16 mouse cellular contexts compared by ENCODE assay signal in the genomic region with DNA sequence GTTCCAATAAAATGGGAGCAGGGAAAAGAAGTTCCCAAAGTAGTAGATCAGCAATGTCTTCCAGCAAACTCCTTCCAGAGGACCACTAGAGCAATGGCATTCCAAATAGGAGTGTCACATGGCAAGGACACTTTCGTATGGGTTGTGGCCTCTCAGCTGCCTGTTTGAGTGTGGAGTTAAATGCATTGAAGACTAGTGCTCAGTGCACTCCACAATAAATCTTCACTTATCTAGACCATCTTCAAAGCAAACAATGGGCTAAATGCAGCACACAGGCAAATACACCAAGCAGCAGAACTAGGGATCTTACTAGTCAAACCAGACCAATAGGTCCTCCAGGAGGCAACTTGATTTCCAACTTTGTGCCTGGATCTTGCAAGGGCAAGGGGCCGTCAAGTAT. TPM values are rescaled to one million over a fixed set of nuclear protein-coding genes. Genes with fewer than 3 reads are reported as not detected.
DNase-seq lines count a peak whose midpoint lies in the region; ATAC-seq and TF ChIP-seq lines count a peak whose summit lies in the region.
"Had no signal": no experiment of that assay in that cellular context is flagged by ENCODE, and none has a peak within 500 bp of the region (broad histone marks: within the 10 kb centered on the region; RNA-seq: fewer than 3 reads in every experiment).

No protein-coding gene starts in this region.

- H3K4me1 ChIP-seq in hindbrain, embryonic 11.5 days (replicated peaks; ENCODE audit: control insufficient read depth, insufficient read depth, low read length) = peaks cover 3% of the 10 kb centered on the region; the same call in 1 of the 2 replicates
- H3K4me1 ChIP-seq in hindbrain, embryonic 16.5 days (ENCODE audit: control insufficient read depth, insufficient read depth, low read depth, low read length) = peaks cover 8% of the 10 kb centered on the region
- H3K4me1 ChIP-seq in ES-Bruce4 (ENCODE audit: control insufficient read depth, insufficient read depth, low read length) = peaks cover 7% of the 10 kb centered on the region
- peaks cover 19% of the 10 kb centered on the region for H3K4me1 ChIP-seq in forebrain, embryonic 13.5 days
- peaks cover 17% of the 10 kb centered on the region for H3K4me1 ChIP-seq in midbrain, embryonic 13.5 days (replicated peaks)
- H3K4me1 ChIP-seq: stomach, embryonic 15.5 days had no signal

- no peaks in the 10 kb centered on the region for H3K9me3 ChIP-seq in hindbrain, embryonic 11.5 days (ENCODE audit: control insufficient read depth, low read length)
- no peaks in the 10 kb centered on the region for H3K9me3 ChIP-seq in hindbrain, embryonic 16.5 days (ENCODE audit: control insufficient read depth, low read length)
- no peaks in the 10 kb centered on the region for H3K9me3 ChIP-seq in ES-Bruce4 (replicated peaks; ENCODE audit: control insufficient read depth, insufficient read depth, low read length, poor library complexity, severe bottlenecking)
- peaks cover 6% of the 10 kb centered on the region; the same call in 1 of the 2 replicates for H3K9me3 ChIP-seq in forebrain, embryonic 13.5 days (replicated peaks)
- no peaks in the 10 kb centered on the region for H3K9me3 ChIP-seq in midbrain, embryonic 13.5 days
- H3K9me3 ChIP-seq: stomach, embryonic 15.5 days had no signal

- H3K27ac ChIP-seq in hindbrain, embryonic 11.5 days (ENCODE audit: low read depth, low read length) = peak overlapping the region; percentile 74
- no peak overlapping the region for H3K27ac ChIP-seq in hindbrain, embryonic 16.5 days (ENCODE audit: low read depth, low read length)
- peak overlapping the region; percentile 87 for H3K27ac ChIP-seq in ES-Bruce4 (ENCODE audit: insufficient read depth, low read length)
- peak overlapping the region; percentile 57; the same call in 1 of the 2 replicates for H3K27ac ChIP-seq in forebrain, embryonic 13.5 days
- peak overlapping the region; percentile 74 for H3K27ac ChIP-seq in midbrain, embryonic 13.5 days
- H3K27ac ChIP-seq: stomach, embryonic 15.5 days had no signal

- no peak overlapping the region for H3K4me3 ChIP-seq in hindbrain, embryonic 11.5 days (ENCODE audit: low read depth, low read length)
- no peak overlapping the region for H3K4me3 ChIP-seq in hindbrain, embryonic 16.5 days (ENCODE audit: low read length)
- no peak overlapping the region for H3K4me3 ChIP-seq in ES-Bruce4 (ENCODE audit: low read depth, low read length)
- H3K4me3 ChIP-seq in forebrain, embryonic 13.5 days = no peak overlapping the region
- H3K4me3 ChIP-seq in midbrain, embryonic 13.5 days (replicated peaks) = no peak overlapping the region
- H3K4me3 ChIP-seq: stomach, embryonic 15.5 days had no signal

- no peak for TF ChIP-seq POLR2A in ES-Bruce4 (IDR thresholded peaks at IDR 0.05; ENCODE audit: insufficient read depth, low read length)

- H3K4me2 ChIP-seq in hindbrain, embryonic 11.5 days (replicated peaks; ENCODE audit: low read depth, low read length) = no peak overlapping the region
- H3K4me2 ChIP-seq in hindbrain, embryonic 16.5 days (ENCODE audit: low read length) = no peak overlapping the region
- peak overlapping the region; percentile 8; the same call in 1 of the 2 replicates for H3K4me2 ChIP-seq in forebrain, embryonic 13.5 days
- no peak overlapping the region for H3K4me2 ChIP-seq in midbrain, embryonic 13.5 days (replicated peaks)
- H3K4me2 ChIP-seq: stomach, embryonic 15.5 days had no signal

- TF ChIP-seq CTCF in ES-Bruce4 (IDR thresholded peaks at IDR 0.05; ENCODE audit: low read depth, low read length) = no peak

- TF ChIP-seq EP300 in ES-Bruce4 (IDR thresholded peaks at IDR 0.05; ENCODE audit: insufficient read depth, low read depth, low read length) = no peak

- no peaks in the 10 kb centered on the region for H3K27me3 ChIP-seq in hindbrain, embryonic 11.5 days (ENCODE audit: control insufficient read depth, insufficient read depth, low read length)
- no peaks in the 10 kb centered on the region for H3K27me3 ChIP-seq in hindbrain, embryonic 16.5 days (replicated peaks; ENCODE audit: control insufficient read depth, insufficient read depth, low read length)
- no peaks in the 10 kb centered on the region for H3K27me3 ChIP-seq in ES-Bruce4 (ENCODE audit: control insufficient read depth, insufficient read depth, low read length, poor library complexity, severe bottlenecking)
- no peaks in the 10 kb centered on the region for H3K27me3 ChIP-seq in forebrain, embryonic 13.5 days
- H3K27me3 ChIP-seq in midbrain, embryonic 13.5 days = no peaks in the 10 kb centered on the region
- H3K27me3 ChIP-seq: stomach, embryonic 15.5 days had no signal

- peak; percentile 54 for ATAC-seq in hindbrain, embryonic 11.5 days (ENCODE audit: low FRiP score)
- ATAC-seq in hindbrain, embryonic 16.5 days = no peak
- no peak; the same call in 1 of the 2 replicates for ATAC-seq in forebrain, embryonic 13.5 days
- no peak for ATAC-seq in midbrain, embryonic 13.5 days
- ATAC-seq: lung, postnatal 0 days had no signal

- no peaks in the 10 kb centered on the region for H3K36me3 ChIP-seq in hindbrain, embryonic 11.5 days (ENCODE audit: control insufficient read depth, insufficient read depth, low read length)
- no peaks in the 10 kb centered on the region for H3K36me3 ChIP-seq in hindbrain, embryonic 16.5 days (ENCODE audit: control insufficient read depth, insufficient read depth, low read length)
- no peaks in the 10 kb centered on the region for H3K36me3 ChIP-seq in ES-Bruce4 (ENCODE audit: control insufficient read depth, insufficient read depth, low read length, poor library complexity, severe bottlenecking)
- no peaks in the 10 kb centered on the region for H3K36me3 ChIP-seq in forebrain, embryonic 13.5 days (ENCODE audit: poor library complexity, severe bottlenecking)
- no peaks in the 10 kb centered on the region for H3K36me3 ChIP-seq in midbrain, embryonic 13.5 days
- H3K36me3 ChIP-seq: stomach, embryonic 15.5 days had no signal

- WGBS in hindbrain, embryonic 11.5 days = 13% methylated on average over 2 of the region's 2 CpGs
- 11% methylated on average over 2 of the region's 2 CpGs for WGBS in hindbrain, embryonic 16.5 days
- 7% methylated on average over 2 of the region's 2 CpGs for WGBS in forebrain, embryonic 13.5 days
- WGBS in midbrain, embryonic 13.5 days = 12% methylated on average over 2 of the region's 2 CpGs

- H3K9ac ChIP-seq in hindbrain, embryonic 11.5 days (ENCODE audit: low read depth, low read length) = no peak overlapping the region
- no peak overlapping the region for H3K9ac ChIP-seq in hindbrain, embryonic 16.5 days (ENCODE audit: low read depth, low read length)
- H3K9ac ChIP-seq in ES-Bruce4 (ENCODE audit: low read depth, poor library complexity, severe bottlenecking) = no peak overlapping the region
- H3K9ac ChIP-seq in forebrain, embryonic 13.5 days = no peak overlapping the region
- no peak overlapping the region for H3K9ac ChIP-seq in midbrain, embryonic 13.5 days (replicated peaks)
- H3K9ac ChIP-seq: stomach, embryonic 15.5 days had no signal

- no peak for DNase-seq in hindbrain, embryonic 11.5 days (ENCODE audit: low spot score)
- no peak for DNase-seq in yolk sac, embryonic 10.5 days (ENCODE audit: low spot score)
- DNase-seq in cerebellum, adult 11 months = no peak
- DNase-seq: adrenal gland, adult 2 months; kidney, adult 11 months; kidney, postnatal 14 days; liver; right cerebral cortex, postnatal 25 days; thymus, adult 18-20 months had no signal

RNA-seq across cellular contexts. Expression of a gene that starts 49.1 kb away (rescaled TPM):
- polyA plus RNA-seq in hindbrain, embryonic 11.5 days (2014; fragmentation: Nextera tagmentation; extraction: Ambion mirVana) = 46.9 and 50.5 TPM in 2 replicates
- 15.8 and 22.2 TPM in 2 replicates for polyA plus RNA-seq in hindbrain, embryonic 16.5 days (2015; fragmentation: Nextera tagmentation; extraction: Ambion mirVana)
- polyA plus RNA-seq in ES-Bruce4 (2011; ENCODE audit: insufficient read depth, insufficient read length, low read depth, missing spikeins) = 25.6 and 27.8 TPM in 2 replicates
- 34.7 and 35.5 TPM in 2 replicates for polyA plus RNA-seq in forebrain, embryonic 13.5 days (2015; fragmentation: Nextera tagmentation; extraction: Ambion mirVana)
- 25.0 and 27.1 TPM in 2 replicates for polyA plus RNA-seq in midbrain, embryonic 13.5 days (2015; fragmentation: Nextera tagmentation; extraction: Ambion mirVana)
- polyA plus RNA-seq: C2C12 had no signal
